Mouse (Mus musculus): Measurements from ENCODE around the gene Zfp90. TPM values are rescaled to one million over a fixed set of nuclear protein-coding genes. Genes with fewer than 3 reads are reported as not detected.

Gene Zfp90
- 41.4 and 46.0 TPM in 2 replicates for polyA plus RNA-seq (2015; fragmentation: Nextera tagmentation; extraction: Ambion mirVana)

- peaks cover 14% of the 10 kb centered on the region for H3K4me1 ChIP-seq
- under 1% methylated on average over 46 of the region's 46 CpGs for WGBS
- peak within 1 kb of the TSS; percentile 72 for H3K4me2 ChIP-seq
- H3K9me3 ChIP-seq (replicated peaks) = peaks cover 12% of the 10 kb centered on the region; the same call in 1 of the 2 replicates
- peak; percentile 98 for ATAC-seq
- no peaks in the 10 kb centered on the region for H3K27me3 ChIP-seq
- peaks cover 33% of the 10 kb centered on the region for H3K36me3 ChIP-seq (ENCODE audit: poor library complexity, severe bottlenecking)
- H3K9ac ChIP-seq = peak within 1 kb of the TSS; percentile 96
- peak within 1 kb of the TSS; percentile 84 for H3K4me3 ChIP-seq
- peak within 1 kb of the TSS; percentile 96 for H3K27ac ChIP-seq
Observed at GRCm38 (mm10) chr8:106415182-106415971, at the start of gene Zfp90. Gene Zfp90, plus strand, starts transcription at chr8:106415327.

GRCm38 (mm10) chr8:106368501-106368900, 46.6 kb upstream of the Zfp90 start:
- no peak for ATAC-seq
- H3K9me3 ChIP-seq (replicated peaks) = no peaks in the 10 kb centered on the region
- no peaks in the 10 kb centered on the region for H3K27me3 ChIP-seq
- no peak overlapping the region for H3K9ac ChIP-seq
- no peaks in the 10 kb centered on the region for H3K4me1 ChIP-seq
- no peak overlapping the region for H3K27ac ChIP-seq
- no peak overlapping the region for H3K4me3 ChIP-seq
- WGBS = 72% methylated on average over 3 of the region's 3 CpGs
- no peaks in the 10 kb centered on the region for H3K36me3 ChIP-seq (ENCODE audit: poor library complexity, severe bottlenecking)
- no peak overlapping the region for H3K4me2 ChIP-seq

GRCm38 (mm10) chr8:106369069-106369468, 46.1 kb upstream of the Zfp90 start:
- Histone ChIP-seq H3K4me1 (no peaks in the 10 kb centered on the region), H3K9ac (no peak overlapping the region), H3K27ac (no peak overlapping the region), H3K27me3 (no peaks in the 10 kb centered on the region), H3K36me3 (ENCODE audit: poor library complexity, severe bottlenecking) (no peaks in the 10 kb centered on the region), H3K4me3 (no peak overlapping the region), H3K9me3 (replicated peaks) (no peaks in the 10 kb centered on the region), H3K4me2 (no peak overlapping the region)
- ATAC-seq = no peak
- 90% methylated on average over 7 of the region's 7 CpGs for WGBS

GRCm38 (mm10) chr8:106375957-106376356, 39.2 kb upstream of the Zfp90 start:
- no peak overlapping the region for H3K9ac ChIP-seq
- no peak overlapping the region for H3K4me2 ChIP-seq
- ATAC-seq = no peak
- H3K27me3 ChIP-seq = no peaks in the 10 kb centered on the region
- H3K9me3 ChIP-seq (replicated peaks) = no peaks in the 10 kb centered on the region
- H3K4me3 ChIP-seq = no peak overlapping the region
- H3K4me1 ChIP-seq = peaks cover 7% of the 10 kb centered on the region; the same call in 1 of the 2 replicates
- 83% methylated on average over 7 of the region's 7 CpGs for WGBS
- H3K36me3 ChIP-seq (ENCODE audit: poor library complexity, severe bottlenecking) = no peaks in the 10 kb centered on the region
- no peak overlapping the region for H3K27ac ChIP-seq

GRCm38 (mm10) chr8:106376862-106377261, 38.3 kb upstream of the Zfp90 start:
- Histone ChIP-seq H3K9ac (no peak overlapping the region), H3K36me3 (ENCODE audit: poor library complexity, severe bottlenecking) (no peaks in the 10 kb centered on the region), H3K4me2 (no peak overlapping the region), H3K27me3 (no peaks in the 10 kb centered on the region), H3K4me1 (peaks cover 7% of the 10 kb centered on the region; the same call in 1 of the 2 replicates), H3K4me3 (no peak overlapping the region), H3K27ac (no peak overlapping the region), H3K9me3 (replicated peaks) (no peaks in the 10 kb centered on the region)
- ATAC-seq = no peak
- 26% methylated on average over 9 of the region's 9 CpGs for WGBS

GRCm38 (mm10) chr8:106378501-106379048, 36.6 kb upstream of the Zfp90 start:
- Histone ChIP-seq H3K4me3 (no peak overlapping the region), H3K9ac (no peak overlapping the region), H3K9me3 (replicated peaks) (no peaks in the 10 kb centered on the region), H3K36me3 (ENCODE audit: poor library complexity, severe bottlenecking) (no peaks in the 10 kb centered on the region), H3K27ac (no peak overlapping the region), H3K27me3 (no peaks in the 10 kb centered on the region), H3K4me2 (no peak overlapping the region), H3K4me1 (peaks cover 7% of the 10 kb centered on the region)
- no peak for ATAC-seq
- 79% methylated on average over 7 of the region's 7 CpGs for WGBS

GRCm38 (mm10) chr8:106379357-106379756, 35.8 kb upstream of the Zfp90 start:
- Histone ChIP-seq H3K36me3 (ENCODE audit: poor library complexity, severe bottlenecking) (no peaks in the 10 kb centered on the region), H3K4me2 (no peak overlapping the region), H3K27ac (no peak overlapping the region), H3K4me1 (peaks cover 7% of the 10 kb centered on the region), H3K9me3 (replicated peaks) (no peaks in the 10 kb centered on the region), H3K9ac (no peak overlapping the region), H3K27me3 (no peaks in the 10 kb centered on the region), H3K4me3 (no peak overlapping the region)
- WGBS = 83% methylated on average over 5 of the region's 5 CpGs
- no peak for ATAC-seq

GRCm38 (mm10) chr8:106381026-106381425, 34.1 kb upstream of the Zfp90 start:
- H3K9me3 ChIP-seq (replicated peaks) = no peaks in the 10 kb centered on the region
- H3K9ac ChIP-seq = no peak overlapping the region
- no peaks in the 10 kb centered on the region for H3K36me3 ChIP-seq (ENCODE audit: poor library complexity, severe bottlenecking)
- WGBS = 89% methylated on average over 6 of the region's 6 CpGs
- H3K4me1 ChIP-seq = peaks cover 7% of the 10 kb centered on the region
- no peaks in the 10 kb centered on the region for H3K27me3 ChIP-seq
- H3K27ac ChIP-seq = no peak overlapping the region
- ATAC-seq = no peak
- H3K4me3 ChIP-seq = no peak overlapping the region
- H3K4me2 ChIP-seq = no peak overlapping the region

- H3K27ac ChIP-seq = no peak overlapping the region
- WGBS = 78% methylated on average over 9 of the region's 9 CpGs
Observed at GRCm38 (mm10) chr8:106387801-106388415, 27.2 kb upstream of the Zfp90 start.

GRCm38 (mm10) chr8:106394493-106394892, 20.6 kb upstream of the Zfp90 start:
- WGBS = 91% methylated on average over 4 of the region's 4 CpGs
- H3K4me2 ChIP-seq = no peak overlapping the region
- no peaks in the 10 kb centered on the region for H3K9me3 ChIP-seq (replicated peaks)
- H3K27ac ChIP-seq = no peak overlapping the region
- H3K9ac ChIP-seq = no peak overlapping the region
- H3K4me1 ChIP-seq = no peaks in the 10 kb centered on the region
- H3K4me3 ChIP-seq = no peak overlapping the region
- H3K36me3 ChIP-seq (ENCODE audit: poor library complexity, severe bottlenecking) = no peaks in the 10 kb centered on the region
- H3K27me3 ChIP-seq = no peaks in the 10 kb centered on the region
- ATAC-seq = no peak

More at GRCm38 (mm10) chr8:106387801-106388415, 27.2 kb upstream of the Zfp90 start:
- Histone ChIP-seq H3K9ac (no peak overlapping the region), H3K36me3 (ENCODE audit: poor library complexity, severe bottlenecking) (no peaks in the 10 kb centered on the region), H3K4me3 (no peak overlapping the region), H3K27me3 (no peaks in the 10 kb centered on the region), H3K9me3 (replicated peaks) (no peaks in the 10 kb centered on the region), H3K4me1 (no peaks in the 10 kb centered on the region; the same call in 1 of the 2 replicates), H3K4me2 (no peak overlapping the region)
- ATAC-seq = no peak

GRCm38 (mm10) chr8:106399694-106400093, 15.4 kb upstream of the Zfp90 start:
- Histone ChIP-seq H3K4me2 (no peak overlapping the region), H3K27ac (no peak overlapping the region), H3K9me3 (replicated peaks) (no peaks in the 10 kb centered on the region), H3K36me3 (ENCODE audit: poor library complexity, severe bottlenecking) (no peaks in the 10 kb centered on the region), H3K9ac (no peak overlapping the region), H3K4me3 (no peak overlapping the region), H3K27me3 (no peaks in the 10 kb centered on the region), H3K4me1 (peaks cover 14% of the 10 kb centered on the region; the same call in 1 of the 2 replicates)
- no peak for ATAC-seq
- WGBS = 72% methylated on average over 8 of the region's 8 CpGs

GRCm38 (mm10) chr8:106400181-106400580, 14.9 kb upstream of the Zfp90 start:
- Histone ChIP-seq H3K9ac (no peak overlapping the region), H3K4me3 (no peak overlapping the region), H3K27me3 (no peaks in the 10 kb centered on the region), H3K4me2 (no peak overlapping the region), H3K36me3 (ENCODE audit: poor library complexity, severe bottlenecking) (no peaks in the 10 kb centered on the region), H3K4me1 (peaks cover 14% of the 10 kb centered on the region; the same call in 1 of the 2 replicates), H3K27ac (0 out of 2 replicates have a peak overlapping the region, but pooled peaks have one; percentile 2), H3K9me3 (replicated peaks) (no peaks in the 10 kb centered on the region)
- WGBS = 49% methylated on average over 5 of the region's 5 CpGs
- no peak for ATAC-seq
